Mouse (Mus musculus) retina, adult 2 months (tissue): ENCODE measurements around the gene Gm10139.
"Not testable (repeated sequence)": the region's sequence is repeated elsewhere in the genome, so short reads cannot be mapped to it uniquely, and the experiment has no call there.

Source experiments
- DNase-seq: peaks from one replicate; pipeline ENCODE4 v3.0.0-alpha.2; 2012; ENCODE audit warnings: low read depth, low spot score

Gene Gm10139

GRCm38 (mm10) chr13:65512378-65512777, at the start of gene Gm10139:
Gm10139 (plus strand) TSS chr13:65512678.
- DNase-seq = not testable (repeated sequence)

DNA sequence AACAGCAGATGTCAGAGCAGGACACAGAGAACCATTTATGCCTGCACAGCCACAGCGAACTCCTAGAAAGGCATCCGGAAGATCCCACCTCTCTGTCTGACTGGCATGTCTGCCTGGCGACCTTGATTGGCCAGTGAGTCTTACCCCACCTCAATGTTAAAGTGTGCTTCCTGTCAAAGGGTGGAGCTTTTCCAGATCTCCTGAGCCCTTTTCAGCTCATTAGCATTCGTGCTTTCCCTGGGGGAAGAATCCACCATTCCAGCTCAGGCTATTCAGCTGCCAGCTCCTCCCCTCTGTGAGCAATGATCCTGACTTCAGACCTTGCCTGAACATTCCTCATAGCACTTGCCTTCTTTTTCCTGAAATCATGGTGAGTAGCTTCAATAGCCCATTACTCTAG, 45.2 kb downstream of the Gm10139 start:
- not testable (repeated sequence) for DNase-seq
